Mouse (Mus musculus): ENCODE measurements at regions not wholly inside any gene's neighbourhood (a gene's known extent, or its start where the extent isn't known, plus 50 kb on each side); places are given as distances from the start of the nearest gene placed in this dataset.

DNA sequence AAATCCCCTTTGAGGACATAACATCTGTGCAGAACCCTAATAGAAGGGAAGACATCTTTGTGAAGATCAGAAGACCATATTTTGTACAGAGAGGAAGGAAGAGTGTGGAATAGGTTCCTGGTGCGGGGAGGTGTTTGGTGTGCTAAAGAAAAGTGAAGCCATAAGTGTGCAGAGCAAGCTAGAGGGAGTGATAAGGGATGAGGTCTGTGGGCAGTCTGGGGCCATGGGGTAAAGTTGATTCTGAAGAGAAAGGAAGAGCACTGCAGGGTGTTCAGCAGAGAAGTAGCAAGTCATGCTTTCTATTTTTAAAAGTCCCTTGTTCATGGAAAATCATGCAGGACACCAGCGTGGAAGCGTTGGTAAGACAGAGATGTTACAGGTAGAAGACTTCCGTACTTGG, 161.8 kb upstream of the Tll1 start:
- TF ChIP-seq CTCF (IDR thresholded peaks at IDR 0.05; ENCODE audit: control insufficient read depth, insufficient read depth, insufficient read length) = no peak
- no peak for TF ChIP-seq MYOD1 (IDR thresholded peaks at IDR 0.05; ENCODE audit: control insufficient read depth, insufficient read length, low read depth)
- no peak for TF ChIP-seq MAX (IDR thresholded peaks at IDR 0.05)
